In the genomic region with DNA sequence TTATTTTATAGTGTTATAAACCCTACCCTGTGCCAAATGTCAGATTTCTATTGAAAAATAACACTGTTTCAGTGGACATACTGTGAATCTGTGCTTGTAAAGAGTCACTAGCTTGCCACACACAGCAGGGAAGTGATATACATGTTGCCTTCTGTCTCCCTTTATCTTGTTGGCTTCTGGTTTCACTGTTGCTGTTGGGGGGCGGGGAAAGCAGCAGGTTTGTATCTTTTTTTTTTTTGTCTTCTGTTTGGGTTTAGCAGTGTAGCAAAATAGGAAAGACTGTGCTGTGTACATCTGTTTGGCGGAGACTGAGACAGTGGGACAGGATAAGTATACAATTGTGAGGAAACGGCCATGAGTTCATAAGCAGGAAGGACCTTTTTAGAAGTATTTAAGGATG, we compare ENCODE assay signal across 9 mouse cellular contexts. TPM values are rescaled to one million over a fixed set of nuclear protein-coding genes. Genes with fewer than 3 reads are reported as not detected.
A peak's percentile ranks its signal among the peaks of the same experiment; 100 is the strongest.
DNase-seq lines count a peak whose midpoint lies in the region; ATAC-seq and TF ChIP-seq lines count a peak whose summit lies in the region.
"Had no signal": no experiment of that assay in that cellular context is flagged by ENCODE, and none has a peak within 500 bp of the region (broad histone marks: within the 10 kb centered on the region; RNA-seq: fewer than 3 reads in every experiment).

No protein-coding gene starts in this region.

- no peaks in the 10 kb centered on the region for H3K9me3 ChIP-seq in embryonic facial prominence, embryonic 15.5 days (replicated peaks)
- H3K9me3 ChIP-seq in neural tube, embryonic 15.5 days (replicated peaks) = no peaks in the 10 kb centered on the region
- H3K9me3 ChIP-seq: limb, embryonic 12.5 days had no signal

- no peak overlapping the region for H3K9ac ChIP-seq in embryonic facial prominence, embryonic 15.5 days
- no peak overlapping the region for H3K9ac ChIP-seq in neural tube, embryonic 15.5 days (replicated peaks)

- H3K4me1 ChIP-seq in embryonic facial prominence, embryonic 15.5 days = peaks cover 10% of the 10 kb centered on the region
- peaks cover 15% of the 10 kb centered on the region for H3K4me1 ChIP-seq in neural tube, embryonic 15.5 days

- no peak for DNase-seq in layer of hippocampus, adult 2 months (ENCODE audit: low spot score in 2 of 2)
- no peak for DNase-seq in layer of hippocampus, postnatal 14 days (ENCODE audit: low spot score in 2 of 2)
- DNase-seq in kidney, postnatal 10 days = peak; percentile 28
- DNase-seq in layer of hippocampus, postnatal 36 days = no peak
- DNase-seq in left cerebral cortex, adult 11 months (ENCODE audit: low spot score) = no peak
- DNase-seq in yolk sac, embryonic 10.5 days (ENCODE audit: low spot score) = no peak

- peak overlapping the region; percentile 98 for H3K27ac ChIP-seq in layer of hippocampus, adult 2 months
- no peak overlapping the region for H3K27ac ChIP-seq in embryonic facial prominence, embryonic 15.5 days (replicated peaks)
- no peak overlapping the region for H3K27ac ChIP-seq in neural tube, embryonic 15.5 days (replicated peaks)
- H3K27ac ChIP-seq: limb, embryonic 12.5 days had no signal

- no peaks in the 10 kb centered on the region for H3K27me3 ChIP-seq in embryonic facial prominence, embryonic 15.5 days
- no peaks in the 10 kb centered on the region for H3K27me3 ChIP-seq in neural tube, embryonic 15.5 days (replicated peaks)

- 59% methylated on average over 3 of the region's 3 CpGs for WGBS in embryonic facial prominence, embryonic 15.5 days
- WGBS in neural tube, embryonic 15.5 days = 65% methylated on average over 3 of the region's 3 CpGs

- H3K4me3 ChIP-seq in layer of hippocampus, adult 2 months = peak overlapping the region; percentile 67
- H3K4me3 ChIP-seq in embryonic facial prominence, embryonic 15.5 days (replicated peaks) = no peak overlapping the region; the same call in 1 of the 2 replicates
- peak overlapping the region; percentile 24 for H3K4me3 ChIP-seq in neural tube, embryonic 15.5 days (replicated peaks)

- TF ChIP-seq CTCF in layer of hippocampus, adult 2 months (conservative IDR thresholded peaks at IDR 0.05) = no peak

- no peaks in the 10 kb centered on the region for H3K36me3 ChIP-seq in embryonic facial prominence, embryonic 15.5 days
- no peaks in the 10 kb centered on the region for H3K36me3 ChIP-seq in neural tube, embryonic 15.5 days
- H3K36me3 ChIP-seq: limb, embryonic 12.5 days had no signal

- H3K4me2 ChIP-seq in embryonic facial prominence, embryonic 15.5 days (replicated peaks) = peak overlapping the region; percentile 59; the same call in 1 of the 2 replicates
- peak overlapping the region; percentile 66 for H3K4me2 ChIP-seq in neural tube, embryonic 15.5 days

- ATAC-seq in embryonic facial prominence, embryonic 15.5 days (ENCODE audit: insufficient number of reproducible peaks, low FRiP score, low TSS enrichment, low read depth) = no peak
- ATAC-seq in neural tube, embryonic 15.5 days (ENCODE audit: low FRiP score) = no peak

RNA-seq across cellular contexts. Expression of a gene that starts 1.7 kb away (rescaled TPM):
- 10 to 100 TPM; 87.1 to 91.2 TPM for total RNA-seq in layer of hippocampus, adult 2 months (2021)
- total RNA-seq in layer of hippocampus, postnatal 14 days (2021) = 100 to 1,000 TPM; 103 to 121 TPM
- polyA plus RNA-seq in embryonic facial prominence, embryonic 15.5 days (2015; fragmentation: Nextera tagmentation; extraction: Ambion mirVana) = 52.9 and 53.4 TPM in 2 replicates
- 53.6 and 57.9 TPM in 2 replicates for polyA plus RNA-seq in neural tube, embryonic 15.5 days (2015; fragmentation: Nextera tagmentation; extraction: Ambion mirVana)
- 100 to 1,000 TPM in 1 of 2 experiments, 10 to 100 TPM in 1; 93.5 to 106 TPM for total RNA-seq in layer of hippocampus, postnatal 36 days (2021)
